Mouse (Mus musculus): ENCODE data around the gene Pgap2. TPM values are rescaled to one million over a fixed set of nuclear protein-coding genes. Genes with fewer than 3 reads are reported as not detected.

Gene Pgap2
- 37.9 TPM for polyA plus RNA-seq (2014; fragmentation: Illumina TruSeq; extraction: RNeasy Lipid Tissue Mini Kit (QIAGEN cat#74804); ENCODE audit: low read depth, low replicate concordance)

GRCm38 (mm10) chr7:102209756-102210721 lies at the start of gene Pgap2, which contains the start of gene Nup98:
Pgap2 (plus strand) TSS chr7:102210208.
Nup98 (minus strand) TSS chr7:102210176.

GRCm38 (mm10) chr7:102255954-102256353 lies 45.9 kb downstream of the Pgap2 start, which contains the start of gene Rhog:
Rhog (minus strand) TSS chr7:102256054.

GRCm38 (mm10) chr7:102267601-102268394 lies 57.8 kb downstream of the Pgap2 start, which contains the start of gene Stim1:
Stim1 (plus strand) TSS chr7:102267806.

Other genes starting within 250 kb of the Pgap2 start
- gene Il18bp, start 191.5 kb upstream of the Pgap2 start, polyA plus RNA-seq (2014; fragmentation: Illumina TruSeq; extraction: RNeasy Lipid Tissue Mini Kit (QIAGEN cat#74804); ENCODE audit: low read depth, low replicate concordance) = 21.1 TPM
- 12.2 TPM for gene Rnf121, start 144.7 kb upstream of the Pgap2 start, polyA plus RNA-seq (2014; fragmentation: Illumina TruSeq; extraction: RNeasy Lipid Tissue Mini Kit (QIAGEN cat#74804); ENCODE audit: low read depth, low replicate concordance)
- gene Xndc1, start 144.7 kb upstream of the Pgap2 start, polyA plus RNA-seq (2014; fragmentation: Illumina TruSeq; extraction: RNeasy Lipid Tissue Mini Kit (QIAGEN cat#74804); ENCODE audit: low read depth, low replicate concordance) = 4.1 TPM
- gene Xntrpc, start 144.5 kb upstream of the Pgap2 start, polyA plus RNA-seq (2014; fragmentation: Illumina TruSeq; extraction: RNeasy Lipid Tissue Mini Kit (QIAGEN cat#74804); ENCODE audit: low read depth, low replicate concordance) = not detected
- not detected for gene Trpc2, start 127.1 kb upstream of the Pgap2 start, polyA plus RNA-seq (2014; fragmentation: Illumina TruSeq; extraction: RNeasy Lipid Tissue Mini Kit (QIAGEN cat#74804); ENCODE audit: low read depth, low replicate concordance)
- not detected for gene Art1, start 108.5 kb upstream of the Pgap2 start, polyA plus RNA-seq (2014; fragmentation: Illumina TruSeq; extraction: RNeasy Lipid Tissue Mini Kit (QIAGEN cat#74804); ENCODE audit: low read depth, low replicate concordance)
- not detected for gene Art5, start 100.7 kb upstream of the Pgap2 start, polyA plus RNA-seq (2014; fragmentation: Illumina TruSeq; extraction: RNeasy Lipid Tissue Mini Kit (QIAGEN cat#74804); ENCODE audit: low read depth, low replicate concordance)
- not detected for gene Chrna10, start 93.4 kb upstream of the Pgap2 start, polyA plus RNA-seq (2014; fragmentation: Illumina TruSeq; extraction: RNeasy Lipid Tissue Mini Kit (QIAGEN cat#74804); ENCODE audit: low read depth, low replicate concordance)
- gene Nup98, start within 50 bp of the Pgap2 start, polyA plus RNA-seq (2014; fragmentation: Illumina TruSeq; extraction: RNeasy Lipid Tissue Mini Kit (QIAGEN cat#74804); ENCODE audit: low read depth, low replicate concordance) = 8.7 TPM
- 3.4 TPM for gene Rhog, start 45.8 kb downstream of the Pgap2 start, polyA plus RNA-seq (2014; fragmentation: Illumina TruSeq; extraction: RNeasy Lipid Tissue Mini Kit (QIAGEN cat#74804); ENCODE audit: low read depth, low replicate concordance)
- 7.4 TPM for gene Stim1, start 57.6 kb downstream of the Pgap2 start, polyA plus RNA-seq (2014; fragmentation: Illumina TruSeq; extraction: RNeasy Lipid Tissue Mini Kit (QIAGEN cat#74804); ENCODE audit: low read depth, low replicate concordance)
- gene Rrm1, start 231.5 kb downstream of the Pgap2 start, polyA plus RNA-seq (2014; fragmentation: Illumina TruSeq; extraction: RNeasy Lipid Tissue Mini Kit (QIAGEN cat#74804); ENCODE audit: low read depth, low replicate concordance) = 6.7 TPM

Data from liver, adult 10 weeks (tissue).